In genomic region chrX:112903631-112904410, GRCm38 (mm10) we compare ENCODE assay signal across 11 mouse cellular contexts.
DNase-seq lines count a peak whose midpoint lies in the region; ATAC-seq and TF ChIP-seq lines count a peak whose summit lies in the region.
"Had no signal": no experiment of that assay in that cellular context is flagged by ENCODE, and none has a peak within 500 bp of the region (broad histone marks: within the 10 kb centered on the region; RNA-seq: fewer than 3 reads in every experiment).

No protein-coding gene starts in this region.

- POLR2A ChIA-PET in Patski (lab: Charles Lee), result no interaction called here

- no peaks in the 10 kb centered on the region for H3K36me3 ChIP-seq in forebrain, embryonic 15.5 days
- H3K36me3 ChIP-seq in forebrain, embryonic 16.5 days (ENCODE audit: control insufficient read depth, insufficient read depth), result no peaks in the 10 kb centered on the region
- no peaks in the 10 kb centered on the region for H3K36me3 ChIP-seq in limb, embryonic 11.5 days (ENCODE audit: control insufficient read depth, insufficient read depth, low read length)
- H3K36me3 ChIP-seq in limb, embryonic 10.5 days, result no peaks in the 10 kb centered on the region
- H3K36me3 ChIP-seq: G1E; limb, embryonic 12.5 days; stomach, embryonic 15.5 days had no signal

- CTCF ChIA-PET in Patski (lab: Charles Lee), result no interaction called here

- intact Hi-C loops in gastrocnemius, postnatal 14 days (cut with DNase I; ENCODE audit: low total_unique reads), result loop anchor here (10.0 kb wide), 1 partner anchor 489 kb away; no protein-coding TSS in a partner anchor

- WGBS in forebrain, embryonic 15.5 days, result 43% methylated on average over 11 of the region's 11 CpGs
- WGBS in forebrain, embryonic 16.5 days, result 43% methylated on average over 11 of the region's 11 CpGs
- 48% methylated on average over 11 of the region's 11 CpGs for WGBS in limb, embryonic 11.5 days
- WGBS in limb, embryonic 10.5 days, result 48% methylated on average over 11 of the region's 11 CpGs

- no peak overlapping the region for H3K4me2 ChIP-seq in forebrain, embryonic 15.5 days (replicated peaks)
- H3K4me2 ChIP-seq in forebrain, embryonic 16.5 days (ENCODE audit: low read length), result no peak overlapping the region
- no peak overlapping the region for H3K4me2 ChIP-seq in limb, embryonic 11.5 days (ENCODE audit: low read depth, severe bottlenecking)
- H3K4me2 ChIP-seq: limb, embryonic 12.5 days; stomach, embryonic 15.5 days had no signal

- peak; percentile 20 for DNase-seq in limb, embryonic 11.5 days (ENCODE audit: low spot score)
- no peak for DNase-seq in limb, embryonic 10.5 days (ENCODE audit: low spot score)
- DNase-seq in Patski (ENCODE audit: low read depth, low spot score), result no peak
- DNase-seq in induced T-regulatory cell, adult 2 months (ENCODE audit: low read depth), result peak; percentile 28
- DNase-seq in adrenal gland, adult 18-20 months (ENCODE audit: low spot score in 2 of 2), result no peak
- DNase-seq in gastrocnemius, postnatal 14 days, result no peak

- no peaks in the 10 kb centered on the region for H3K9me3 ChIP-seq in forebrain, embryonic 15.5 days
- no peaks in the 10 kb centered on the region for H3K9me3 ChIP-seq in forebrain, embryonic 16.5 days (ENCODE audit: control insufficient read depth, low read length)
- no peaks in the 10 kb centered on the region for H3K9me3 ChIP-seq in limb, embryonic 11.5 days (ENCODE audit: control insufficient read depth, low read length)
- no peaks in the 10 kb centered on the region for H3K9me3 ChIP-seq in limb, embryonic 10.5 days (replicated peaks)
- H3K9me3 ChIP-seq: G1E; limb, embryonic 12.5 days; stomach, embryonic 15.5 days had no signal

- H3K27ac ChIP-seq in forebrain, embryonic 15.5 days (replicated peaks), result no peak overlapping the region
- no peak overlapping the region for H3K27ac ChIP-seq in forebrain, embryonic 16.5 days (ENCODE audit: low read length)
- no peak overlapping the region for H3K27ac ChIP-seq in limb, embryonic 11.5 days (replicated peaks; ENCODE audit: low read depth, low read length)
- no peak overlapping the region for H3K27ac ChIP-seq in limb, embryonic 10.5 days
- H3K27ac ChIP-seq: limb, embryonic 12.5 days; stomach, embryonic 15.5 days had no signal

- no peak overlapping the region for H3K9ac ChIP-seq in forebrain, embryonic 15.5 days (replicated peaks)
- no peak overlapping the region for H3K9ac ChIP-seq in forebrain, embryonic 16.5 days (replicated peaks; ENCODE audit: low read depth, low read length)
- H3K9ac ChIP-seq in limb, embryonic 11.5 days (ENCODE audit: low read length), result no peak overlapping the region
- H3K9ac ChIP-seq: limb, embryonic 12.5 days; stomach, embryonic 15.5 days had no signal

- in situ Hi-C loops in Patski (cut with MboI; ENCODE audit: low pct_unique_long_range_greater_than_20kb), result loop anchor here (10.0 kb wide), 1 partner anchor 369 kb away; no protein-coding TSS in a partner anchor

- no peaks in the 10 kb centered on the region for H3K4me1 ChIP-seq in forebrain, embryonic 15.5 days
- H3K4me1 ChIP-seq in forebrain, embryonic 16.5 days (replicated peaks; ENCODE audit: control insufficient read depth, insufficient read depth, low read length), result no peaks in the 10 kb centered on the region
- H3K4me1 ChIP-seq in limb, embryonic 11.5 days (ENCODE audit: control insufficient read depth, insufficient read depth, low read length), result no peaks in the 10 kb centered on the region
- H3K4me1 ChIP-seq in limb, embryonic 10.5 days, result no peaks in the 10 kb centered on the region
- H3K4me1 ChIP-seq: limb, embryonic 12.5 days; stomach, embryonic 15.5 days had no signal

- 0 out of 2 replicates have a peak, but pooled peaks have one; percentile 35 for ATAC-seq in forebrain, embryonic 15.5 days (replicated peaks)
- ATAC-seq in forebrain, embryonic 16.5 days, result no peak
- ATAC-seq in limb, embryonic 11.5 days (ENCODE audit: insufficient number of reproducible peaks, low FRiP score, low TSS enrichment, low read depth), result no peak
- no peak for ATAC-seq in Patski

- no peaks in the 10 kb centered on the region for H3K27me3 ChIP-seq in forebrain, embryonic 15.5 days
- H3K27me3 ChIP-seq in forebrain, embryonic 16.5 days (replicated peaks; ENCODE audit: control insufficient read depth, insufficient read depth, low read length), result no peaks in the 10 kb centered on the region
- H3K27me3 ChIP-seq in limb, embryonic 11.5 days (ENCODE audit: control insufficient read depth, insufficient read depth, low read length), result no peaks in the 10 kb centered on the region
- H3K27me3 ChIP-seq in limb, embryonic 10.5 days (ENCODE audit: low read depth, poor library complexity, severe bottlenecking), result no peaks in the 10 kb centered on the region
- H3K27me3 ChIP-seq in Patski, result peaks cover 31% of the 10 kb centered on the region
- H3K27me3 ChIP-seq: limb, embryonic 12.5 days; stomach, embryonic 15.5 days had no signal

- no peak overlapping the region for H3K4me3 ChIP-seq in forebrain, embryonic 15.5 days
- no peak overlapping the region for H3K4me3 ChIP-seq in forebrain, embryonic 16.5 days (replicated peaks; ENCODE audit: low read length)
- no peak overlapping the region for H3K4me3 ChIP-seq in limb, embryonic 11.5 days (ENCODE audit: low read depth, low read length)
- no peak overlapping the region for H3K4me3 ChIP-seq in limb, embryonic 10.5 days
- H3K4me3 ChIP-seq: limb, embryonic 12.5 days; stomach, embryonic 15.5 days had no signal

- peak; percentile 50 for TF ChIP-seq CTCF in Patski (IDR thresholded peaks at IDR 0.05)

Comparison
In these comparisons a context has a peak if more than half of its experiments do, and no peak if none do; other contexts are left out.
1. DNase-seq: peak in limb, embryonic 11.5 days (single experiment) and induced T-regulatory cell, adult 2 months (single experiment); none in limb, embryonic 10.5 days (single experiment), Patski (single experiment), adrenal gland, adult 18-20 months (0 of 2) and gastrocnemius, postnatal 14 days (single experiment).